Mouse (Mus musculus): Measurements from ENCODE around the gene Helz.

Helz gene

DNA sequence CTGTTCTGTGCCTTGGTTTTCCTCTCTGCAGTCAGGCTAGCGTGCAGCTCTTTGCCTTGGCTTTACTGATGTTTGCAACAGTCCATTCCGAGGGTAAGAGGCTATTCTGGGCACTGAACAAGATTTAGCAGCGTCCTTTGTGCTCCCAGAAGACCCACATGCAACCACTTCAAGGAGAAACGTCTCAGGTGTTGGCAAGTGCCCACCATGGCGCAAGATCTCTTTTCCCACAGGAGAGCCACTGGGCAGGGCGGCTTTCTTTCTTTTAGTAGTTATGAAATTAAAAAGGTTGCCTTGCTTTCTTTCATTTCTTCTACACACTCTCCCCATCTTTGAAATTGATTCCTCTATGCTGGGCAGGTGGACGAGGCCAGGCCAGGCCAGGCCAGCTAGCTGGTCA lies 181.4 kb downstream of the Helz start:
- no peak for DNase-seq

DNA sequence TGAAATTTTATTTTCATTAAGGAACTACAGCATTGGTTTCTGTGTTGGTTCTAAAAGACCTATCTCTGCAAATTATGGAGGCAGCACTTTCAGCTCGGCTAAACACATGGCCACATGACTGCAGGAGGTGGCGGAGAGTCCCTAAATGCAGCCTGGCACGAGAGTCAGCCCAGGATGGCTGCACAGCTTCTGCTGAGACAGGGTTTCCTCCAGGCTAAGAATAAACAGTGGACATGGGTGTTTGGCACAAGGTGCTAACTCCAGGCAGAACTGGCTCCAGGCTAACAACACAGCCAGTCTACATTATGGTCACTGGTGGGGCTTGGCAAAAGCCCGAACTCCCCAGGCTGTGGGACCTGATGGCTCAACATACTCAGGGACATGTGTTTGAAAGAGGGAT lies 183.2 kb downstream of the Helz start:
- no peak for DNase-seq

DNA sequence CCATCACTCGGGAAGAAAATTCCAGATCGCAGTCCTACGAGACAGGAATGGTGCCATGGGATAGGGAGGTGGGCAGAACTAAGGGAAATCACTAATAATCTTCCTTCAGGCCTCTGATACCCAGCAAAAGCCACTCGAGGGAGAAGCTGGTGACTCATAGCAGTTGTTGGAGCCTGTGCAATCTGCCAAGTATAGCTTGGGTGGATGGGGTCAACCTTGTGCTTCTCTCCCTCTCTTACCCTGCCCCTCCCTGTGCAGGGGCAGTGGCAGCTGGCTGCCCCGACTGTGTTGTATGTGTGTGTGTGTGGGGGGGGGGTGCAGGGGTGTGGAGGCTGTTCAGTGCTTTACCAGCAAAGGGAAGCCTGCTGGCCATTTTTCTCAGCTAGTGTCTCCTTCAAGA lies 183.8 kb downstream of the Helz start:
- DNase-seq, result no peak

DNA sequence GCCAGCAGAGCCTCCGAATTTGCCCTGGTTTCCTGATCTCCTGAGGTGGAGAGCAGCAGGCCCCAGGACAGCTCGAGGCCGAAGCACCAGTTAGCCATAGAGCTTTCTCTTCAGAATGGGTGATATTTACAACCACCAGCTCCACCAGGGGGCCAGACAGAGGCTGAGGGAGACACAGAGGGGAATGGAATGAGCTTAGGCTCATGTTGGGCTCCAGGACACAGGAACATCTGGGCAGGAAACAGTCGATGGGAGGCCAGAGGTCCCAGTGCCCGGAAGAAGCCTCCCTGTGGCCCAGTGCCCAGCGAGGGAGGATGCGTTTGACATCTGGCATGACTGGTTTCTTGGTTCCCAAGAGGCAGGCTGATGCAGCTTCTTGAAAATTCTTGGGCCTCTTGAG lies 186.4 kb downstream of the Helz start:
- DNase-seq, result no peak

DNA sequence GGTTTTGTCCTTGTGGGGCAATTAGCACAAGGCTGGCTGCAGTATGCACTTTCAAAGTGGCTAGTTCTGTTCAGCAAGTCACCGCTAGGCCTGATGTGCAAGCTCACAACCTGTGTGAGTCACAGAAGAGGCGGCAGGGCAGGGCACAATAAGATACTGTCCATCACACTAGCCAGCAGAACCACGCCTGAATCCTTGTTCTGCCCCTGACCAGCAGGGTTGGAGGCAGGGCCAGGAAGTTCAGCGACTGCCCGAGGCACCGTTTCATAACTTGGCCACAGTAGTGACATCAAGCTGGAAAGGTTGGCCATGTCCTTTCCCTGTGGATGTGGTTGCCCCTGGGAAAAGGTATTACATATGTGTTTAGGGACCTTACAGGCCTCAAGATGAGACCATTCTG lies 190.2 kb downstream of the Helz start:
- DNase-seq, result no peak

DNA sequence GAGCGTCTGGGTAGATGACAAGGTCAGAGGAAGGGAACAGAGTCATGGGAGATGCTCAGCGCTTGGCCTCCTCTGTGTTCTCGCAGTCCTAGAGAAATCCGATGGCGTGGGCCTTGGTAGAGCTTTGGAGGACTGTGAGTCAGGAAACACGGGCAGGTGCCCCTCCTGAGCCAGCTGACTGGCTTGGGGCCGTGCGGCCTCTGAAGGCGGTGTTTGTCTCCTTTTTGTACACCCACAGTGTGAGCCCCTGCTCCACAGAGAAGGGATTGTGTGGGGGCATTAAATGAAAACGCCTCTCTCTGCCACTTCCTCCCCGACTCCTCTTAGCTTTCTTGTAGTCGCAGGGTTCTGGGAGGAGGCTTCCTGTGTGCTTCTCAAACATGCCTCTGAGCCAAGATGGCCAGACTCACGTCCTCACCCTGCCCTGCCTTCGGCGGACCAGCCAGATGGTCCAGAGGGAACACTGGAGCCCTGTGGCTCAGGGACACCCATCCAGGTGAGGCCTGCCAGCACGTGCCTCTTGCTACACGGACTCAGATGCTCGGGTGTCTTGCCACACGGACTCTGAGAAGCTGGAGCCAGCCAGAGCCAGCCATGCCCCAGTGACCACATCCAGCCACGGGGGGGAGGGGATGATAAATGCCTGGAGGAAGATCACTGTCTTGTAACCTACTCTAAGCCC lies 190.8 kb downstream of the Helz start:
- DNase-seq, result no peak

DNA sequence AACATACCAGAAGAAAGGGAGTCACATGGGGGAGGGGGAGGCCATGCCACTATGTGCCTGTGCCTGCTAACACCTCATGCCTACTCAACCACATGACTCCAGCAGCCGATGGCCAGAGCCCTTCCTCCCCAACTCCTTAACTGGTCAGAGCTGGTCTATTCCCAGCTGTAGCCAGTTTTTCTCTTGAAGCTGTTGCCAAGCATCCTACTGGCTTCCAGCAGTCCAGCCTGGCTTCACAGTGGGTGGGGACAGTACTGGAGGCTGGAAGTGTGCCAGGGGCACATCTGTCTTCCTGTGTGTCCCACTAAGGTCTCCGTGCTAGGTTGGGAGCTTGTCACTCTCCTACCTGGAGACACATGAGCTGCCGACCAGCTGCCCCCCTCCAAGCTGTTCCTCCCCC lies 195.4 kb downstream of the Helz start:
- DNase-seq, result no peak
